Mouse (Mus musculus): ENCODE results near the gene Hs1bp3.

DNA sequence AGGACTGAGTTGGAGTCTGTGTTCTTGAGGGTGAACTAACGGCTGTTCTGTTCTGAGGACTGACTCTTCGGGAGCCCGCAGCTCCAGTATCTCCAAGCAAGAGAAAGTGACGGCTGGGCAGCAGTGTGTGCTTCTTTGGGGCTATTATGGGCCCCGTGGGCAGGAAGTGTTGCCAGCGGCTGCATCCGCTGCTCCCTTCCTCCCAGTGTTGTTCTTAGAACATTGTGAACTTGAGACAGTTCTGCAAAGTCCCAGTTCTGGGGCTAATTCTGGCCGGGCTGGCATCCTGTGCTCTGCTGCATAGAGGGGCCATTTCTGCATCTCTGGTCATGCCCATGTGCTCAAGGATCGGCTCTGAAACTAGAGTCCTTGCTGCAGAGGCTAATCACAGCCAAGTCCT lies 31.7 kb downstream of the Hs1bp3 start:
- TF ChIP-seq POLR2A (IDR thresholded peaks at IDR 0.05; ENCODE audit: insufficient read depth, low read depth, low read length) (no peak), CTCF (IDR thresholded peaks at IDR 0.05; ENCODE audit: insufficient read depth, low read depth, low read length) (no peak)
